Mouse (Mus musculus): ENCODE measurements around the gene Zfp708.
"Not testable (repeated sequence)": the region's sequence is repeated elsewhere in the genome, so short reads cannot be mapped to it uniquely, and the experiment has no call there.

DNA sequence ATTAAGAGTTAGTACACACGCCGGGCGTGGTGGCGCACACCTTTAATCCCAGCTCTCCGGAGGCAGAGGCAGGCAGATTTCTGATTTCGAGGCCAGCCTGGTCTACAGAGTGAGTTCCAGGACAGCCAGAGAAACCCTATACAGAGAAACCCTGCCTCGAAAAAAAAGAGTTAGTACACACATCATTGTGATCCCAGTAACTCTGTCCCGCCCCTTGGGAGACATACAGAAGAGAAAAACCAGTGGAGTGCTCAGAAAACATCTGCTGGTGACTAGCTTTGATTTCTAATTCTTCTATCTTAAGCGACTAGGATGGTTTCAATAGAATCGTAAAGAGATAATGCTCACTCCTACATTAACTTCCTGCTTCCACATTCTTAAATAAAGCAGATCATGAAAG is 29.7 kb upstream of the Zfp708 start:
- TF ChIP-seq POLR2A, EP300 (IDR thresholded peaks at IDR 0.05; ENCODE audit: insufficient read depth, low read depth, low read length): not testable (repeated sequence)
